Mouse (Mus musculus) layer of hippocampus, postnatal 10 days (tissue): ENCODE measurements around the gene Ybey. TPM values are rescaled to one million over a fixed set of nuclear protein-coding genes. Genes with fewer than 3 reads are reported as not detected.

Experiments
- DNase-seq, 2 experiments: peaks; one replicate each; pipeline ENCODE4 v3.0.0; 2021; ENCODE audit warnings: low spot score in 2 of 2
- total RNA-seq, 2 experiments: library from RNA; stranded (reverse); gene quantifications; 2 replicates each; pipeline ENCODE4 v1.2.3; 2021

Ybey gene
- total RNA-seq, 2 experiments from 2014 or later = 3.5 to 3.7 TPM

DNA sequence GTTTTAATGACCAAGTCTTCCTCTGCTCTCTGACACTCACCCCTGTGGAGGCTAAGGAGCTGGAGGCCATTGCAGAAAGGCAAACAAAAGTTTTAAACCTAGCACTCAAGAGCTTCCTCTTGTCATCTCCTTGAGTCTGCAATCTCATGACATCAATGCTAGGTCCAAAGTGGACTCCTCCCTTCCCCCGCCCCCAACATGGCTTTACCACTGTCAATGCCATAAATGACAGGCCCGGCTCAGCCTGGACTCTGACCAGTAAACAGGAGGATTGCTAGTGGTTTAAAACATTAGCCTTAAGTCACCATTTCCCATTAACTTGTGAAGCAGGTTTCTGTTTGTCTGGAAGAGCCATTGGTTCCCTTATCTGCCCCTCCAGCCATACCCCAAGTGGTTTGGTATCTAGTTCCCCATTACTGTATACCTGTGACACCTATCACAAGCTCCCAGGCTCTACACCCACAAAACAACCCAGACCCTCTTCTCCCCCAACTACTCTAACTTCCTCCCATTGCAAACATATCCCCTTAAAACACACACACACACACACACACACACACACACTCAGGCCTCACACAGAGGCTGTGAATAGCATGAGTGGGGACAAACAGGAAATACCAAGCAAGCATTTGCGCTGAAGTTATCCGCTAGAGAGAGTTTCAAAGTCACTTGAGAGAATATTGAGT, 22.8 kb downstream of the Ybey start:
- no peak for DNase-seq

DNA sequence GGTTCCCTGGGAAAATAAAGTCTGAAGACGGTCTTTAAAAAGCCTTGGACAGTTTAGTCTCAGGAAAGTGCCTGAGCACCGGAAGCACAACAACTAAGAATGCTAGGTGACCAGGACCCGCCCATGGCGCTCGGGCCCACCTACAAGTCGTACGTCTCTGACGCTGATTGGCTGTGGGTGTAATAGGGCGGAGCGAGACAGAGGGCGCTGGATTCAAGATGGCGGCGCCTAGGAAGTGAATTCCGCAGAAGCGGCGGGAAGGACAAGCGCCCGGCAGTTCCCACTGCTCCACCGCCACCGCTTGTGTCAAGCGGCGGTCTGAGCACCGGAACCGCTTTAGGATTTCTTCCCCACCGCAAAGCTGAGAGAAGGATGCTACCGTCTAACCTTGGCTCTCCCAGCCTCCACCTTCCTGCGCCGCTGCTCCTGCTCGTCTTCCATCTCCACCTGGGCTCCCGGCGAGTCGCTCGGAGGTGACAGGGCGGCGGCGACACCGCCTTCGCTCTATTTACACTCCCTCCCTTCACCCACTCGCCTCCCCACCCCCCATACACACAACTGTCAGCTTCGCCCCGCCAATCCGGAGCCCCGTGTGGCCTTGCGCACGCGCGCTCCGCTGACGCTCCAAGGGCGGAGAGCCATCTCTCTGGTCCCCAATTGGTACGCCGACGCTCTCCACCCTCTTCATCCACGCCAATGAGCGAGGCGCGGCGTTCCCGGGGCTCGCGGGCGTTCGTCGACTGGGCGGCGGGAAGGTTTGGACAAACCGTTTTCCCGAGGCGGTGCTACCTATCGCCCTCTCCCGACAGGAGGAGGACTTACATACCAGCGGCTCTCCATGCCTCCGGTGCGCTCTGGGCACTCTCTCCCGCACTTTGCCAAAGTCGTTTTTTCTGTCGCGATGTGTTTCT, 26.5 kb downstream of the Ybey start, which contains the start of gene Pcnt:
TSS of gene Pcnt (minus strand) at position 609 of the 911 bp plus-strand sequence.
- peak; percentile 97 for DNase-seq

DNA sequence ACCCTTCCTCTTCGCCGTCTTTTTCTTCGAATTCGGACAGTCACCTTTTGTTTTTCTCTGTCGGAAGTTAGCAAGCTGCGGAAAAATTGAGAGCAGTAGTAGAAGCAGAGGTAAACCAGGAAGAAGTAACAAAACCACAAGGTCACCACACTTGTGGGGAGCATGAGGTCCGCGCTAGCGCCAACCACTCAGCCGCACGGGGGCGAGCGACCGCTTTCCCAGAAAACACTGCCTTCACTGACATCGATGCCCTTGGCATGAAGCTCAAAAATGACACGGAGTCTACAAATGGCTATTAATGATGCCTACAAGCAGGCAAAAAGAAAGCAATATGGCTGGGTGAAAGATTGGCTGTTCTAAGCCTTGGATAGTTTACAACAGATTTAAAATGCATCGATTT, 28.6 kb downstream of the Ybey start, which contains the start of gene AC141477.1:
TSS of gene AC141477.1 (minus strand) at position 164 of the 400 bp plus-strand sequence.
- no peak for DNase-seq

DNA sequence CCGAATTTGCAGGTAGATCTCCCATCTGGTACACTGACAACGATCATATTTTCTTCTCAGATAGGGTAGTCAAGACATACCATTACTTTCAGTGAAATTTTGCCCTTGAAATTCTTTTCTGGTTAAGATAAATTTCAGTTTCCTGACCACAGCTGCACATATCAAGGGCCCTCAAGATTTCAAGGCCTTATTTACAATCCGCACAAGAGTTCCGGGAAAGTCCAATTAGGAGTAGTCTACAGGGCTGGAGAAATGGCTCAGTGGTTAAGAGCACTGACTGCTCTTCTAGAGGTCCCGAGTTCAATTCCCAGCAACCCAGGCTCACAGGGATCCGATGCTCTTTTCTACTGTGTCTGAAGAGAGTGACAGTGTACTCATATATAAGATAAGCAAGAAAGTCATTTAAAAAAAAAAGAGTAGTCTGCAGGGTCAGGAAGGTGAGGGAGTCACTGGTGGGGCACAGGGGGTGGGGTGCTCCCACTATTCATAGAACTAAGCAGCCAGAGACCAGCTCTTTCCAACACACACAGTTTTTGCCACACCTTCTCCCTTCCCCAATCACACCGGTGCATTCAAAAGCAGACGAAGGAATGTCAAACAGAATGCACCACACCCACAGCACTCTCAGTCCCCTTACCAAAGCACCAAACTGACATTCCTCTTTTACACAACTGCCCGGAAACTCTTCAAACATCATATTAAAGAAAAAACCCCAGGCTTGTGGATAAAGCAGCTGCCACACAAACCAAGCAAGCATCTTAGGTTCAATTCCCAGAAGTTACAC, 29.6 kb downstream of the Ybey start:
- DNase-seq = no peak

DNA sequence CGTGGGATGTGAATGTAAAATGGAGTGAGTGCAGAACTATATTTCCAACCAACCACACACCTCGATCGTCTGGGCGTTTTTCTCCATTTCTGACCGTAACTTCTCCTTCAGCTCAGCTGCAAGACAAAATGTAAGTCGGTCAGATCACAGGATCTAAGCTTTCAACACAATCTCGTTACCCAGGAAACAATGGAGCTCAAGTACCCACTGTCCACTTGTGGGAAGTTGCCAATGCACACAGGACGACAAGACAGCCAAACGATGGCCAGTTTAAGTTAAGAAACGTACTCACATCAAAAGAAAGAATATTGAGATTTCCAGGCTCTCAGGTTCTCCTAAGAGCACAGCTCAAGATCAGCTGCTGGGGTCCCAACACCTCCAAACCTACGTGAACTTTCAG, 35.0 kb downstream of the Ybey start:
- DNase-seq = no peak

DNA sequence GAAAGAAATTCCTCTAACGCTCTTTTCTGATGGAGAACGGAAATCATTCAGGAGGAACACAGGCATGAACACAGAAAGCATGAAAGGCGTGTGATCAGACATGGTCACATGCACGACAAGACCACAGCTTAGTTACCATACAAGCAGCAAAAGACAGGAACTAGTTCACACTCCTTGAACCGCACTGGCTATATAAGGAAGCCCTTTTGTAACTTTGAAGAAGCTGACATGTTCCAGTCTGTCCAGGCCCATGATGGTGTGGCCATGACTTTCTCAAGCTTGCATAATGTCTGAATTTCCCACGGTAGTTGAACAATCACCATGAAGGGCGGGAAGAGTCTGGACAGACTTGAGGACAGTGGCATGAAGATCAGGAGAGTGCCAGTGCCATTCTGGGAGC, 43.2 kb downstream of the Ybey start:
- DNase-seq = no peak

DNA sequence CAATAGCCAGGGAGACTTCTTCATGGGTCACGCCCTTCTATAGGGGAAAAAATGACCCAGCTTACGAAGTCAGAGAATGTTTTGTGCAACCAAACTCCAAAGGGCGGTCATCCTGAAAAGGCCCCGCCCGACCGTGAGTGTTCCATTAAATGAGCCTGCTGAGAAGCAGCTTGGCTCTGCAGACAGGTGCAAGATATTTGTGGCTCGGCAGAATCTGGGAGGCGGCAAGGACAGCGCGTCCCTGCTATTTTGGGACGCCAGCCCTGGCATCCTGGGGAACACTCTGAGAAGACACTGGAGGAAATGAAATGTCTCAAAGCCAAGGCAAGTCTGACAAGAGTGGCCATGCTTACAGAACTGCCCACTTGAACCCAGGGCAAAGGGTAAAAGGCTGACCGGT, 52.1 kb downstream of the Ybey start:
- no peak for DNase-seq

Other genes with a start within 250 kb of the Ybey start
- 100 to 1,000 TPM in 1 of 2 experiments, 10 to 100 TPM in 1; 95.7 to 100 TPM for gene Prmt2, start 231.2 kb downstream of the Ybey start, total RNA-seq
- gene S100b, start 215.3 kb downstream of the Ybey start, total RNA-seq = 10 to 100 TPM; 46.1 to 50.0 TPM
- gene Dip2a, start 123.8 kb downstream of the Ybey start, total RNA-seq = 10 to 100 TPM; 60.6 to 63.2 TPM
- not detected for gene AC141477.1, start 28.7 kb downstream of the Ybey start, total RNA-seq
- 10 to 100 TPM; 14.6 to 15.8 TPM for gene Pcnt, start 26.3 kb downstream of the Ybey start, total RNA-seq
- gene 2610028H24Rik, start 20.0 kb downstream of the Ybey start, total RNA-seq = not detected
- gene Mcm3ap, start 187 bp downstream of the Ybey start, total RNA-seq = 10 to 100 TPM; 47.0 to 49.1 TPM
- gene Lss, start 62.5 kb upstream of the Ybey start, total RNA-seq = 10 to 100 TPM; 62.0 to 65.8 TPM
- not detected for gene Spatc1l, start 93.2 kb upstream of the Ybey start, total RNA-seq
- gene Ftcd, start 106.5 kb upstream of the Ybey start, total RNA-seq = not detected
- gene Col6a2, start 154.5 kb upstream of the Ybey start, total RNA-seq = 10 to 100 TPM; 15.6 to 17.8 TPM